Mouse (Mus musculus) embryonic facial prominence, embryonic 13.5 days (tissue): ENCODE measurements around the gene 0610037L13Rik. TPM values are rescaled to one million over a fixed set of nuclear protein-coding genes. Genes with fewer than 3 reads are reported as not detected.

Experiments used
- ATAC-seq: fragments of 200-750 bp; cut with Nextera tagmentation; 2 replicates; pipeline ENCODE4 v1.8.0; 2017; ENCODE audit warnings: low read depth; ENCODE audit not compliant: insufficient number of reproducible peaks, insufficient read depth, low FRiP score, low TSS enrichment
- H3K27ac ChIP-seq: fragments of 300-500 bp; sonication (generic); 2 replicates; pipeline ENCODE4 v1.5.1; 2015; ENCODE audit warnings: moderate library complexity, mild to moderate bottlenecking, inconsistent platforms
- H3K27me3 ChIP-seq: fragments of 300-500 bp; sonication (generic); 2 replicates; pipeline ENCODE4 v1.6.1; 2015; ENCODE audit warnings: mild to moderate bottlenecking, inconsistent platforms
- H3K36me3 ChIP-seq: fragments of 300-500 bp; sonication (generic); 2 replicates; pipeline ENCODE4 v1.6.1; 2015; ENCODE audit warnings: mild to moderate bottlenecking, inconsistent platforms
- H3K4me1 ChIP-seq: fragments of 300-500 bp; sonication (generic); 2 replicates; pipeline ENCODE4 v1.6.1; 2015; ENCODE audit warnings: inconsistent platforms
- H3K4me2 ChIP-seq: fragments of 300-500 bp; sonication (generic); 2 replicates; pipeline ENCODE4 v1.6.1; 2015; ENCODE audit warnings: moderate library complexity, mild to moderate bottlenecking, inconsistent platforms
- H3K4me3 ChIP-seq: fragments of 300-500 bp; sonication (generic); 2 replicates; pipeline ENCODE4 v1.5.1; 2015; ENCODE audit warnings: mild to moderate bottlenecking, inconsistent platforms
- H3K9ac ChIP-seq: fragments of 300-500 bp; sonication (generic); 2 replicates; pipeline ENCODE4 v1.6.1; 2015; ENCODE audit warnings: mild to moderate bottlenecking, inconsistent platforms
- H3K9me3 ChIP-seq: fragments of 300-500 bp; sonication (generic); 2 replicates; pipeline ENCODE4 v1.6.1; 2016; ENCODE audit warnings: inconsistent platforms
- WGBS: fragments of 180-500 bp; shearing (Covaris S2); methylation state at CpG from one replicate; pipeline ENCODE4 v1.1.7; 2015; ENCODE audit warnings: mixed read lengths; 5-methylcytosine and 5-hydroxymethylcytosine counted together
- polyA plus RNA-seq: library from polyadenylated mRNA; unstranded; fragments of >200 nt; fragmentation: Nextera tagmentation; extraction: Ambion mirVana; gene quantifications from 2 replicates; pipeline ENCODE4 v1.2.1, GENCODE M21; 2015

Gene 0610037L13Rik
- 134 and 140 TPM in 2 replicates for polyA plus RNA-seq

DNA sequence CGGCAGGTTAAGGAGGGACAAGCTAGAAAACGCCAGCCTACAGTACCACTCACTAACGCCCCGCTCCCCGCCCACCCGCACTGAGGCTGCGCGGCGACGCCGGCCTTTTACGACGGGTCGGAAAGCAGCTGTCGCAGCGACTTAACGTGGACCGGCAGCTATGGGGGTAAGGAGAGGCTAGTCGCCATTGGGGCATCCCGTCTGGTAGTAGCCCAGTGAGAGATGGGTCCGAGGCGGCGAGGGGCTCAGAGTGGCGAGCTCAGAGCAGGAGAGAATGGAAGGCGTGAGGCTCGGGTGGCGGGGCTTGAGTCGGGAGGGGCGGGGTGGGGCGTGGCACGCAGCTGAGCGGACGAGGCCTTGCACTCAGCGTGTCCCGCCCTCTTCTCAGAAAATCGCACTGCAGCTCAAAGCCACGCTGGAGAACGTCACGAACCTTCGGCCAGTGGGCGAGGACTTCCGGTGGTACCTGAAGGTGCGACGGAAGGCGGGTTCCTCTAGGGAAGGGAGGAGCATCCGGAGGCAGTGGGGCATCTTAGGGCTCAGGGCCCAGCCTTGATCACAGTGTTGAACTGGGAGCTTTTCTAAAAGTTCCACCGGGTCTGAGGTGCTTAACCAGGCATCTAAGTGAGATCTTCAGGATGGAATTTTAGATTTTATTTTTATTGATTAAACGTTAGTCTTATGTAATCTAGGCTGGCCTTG lies at the start of gene 0610037L13Rik:
TSS of gene 0610037L13Rik (plus strand) at position 83 of the 702 bp plus-strand sequence.
- ATAC-seq = peak; percentile 96
- under 1% methylated on average over 46 of the region's 48 CpGs for WGBS
- Histone ChIP-seq H3K27ac (peak within 1 kb of the TSS; percentile 92), H3K9me3 (no peaks in the 10 kb centered on the region), H3K9ac (peak within 1 kb of the TSS; percentile 77), H3K4me3 (peak within 1 kb of the TSS; percentile 56), H3K27me3 (no peaks in the 10 kb centered on the region), H3K4me1 (peaks cover 15% of the 10 kb centered on the region), H3K4me2 (peak within 1 kb of the TSS; percentile 78), H3K36me3 (peaks cover 57% of the 10 kb centered on the region)

DNA sequence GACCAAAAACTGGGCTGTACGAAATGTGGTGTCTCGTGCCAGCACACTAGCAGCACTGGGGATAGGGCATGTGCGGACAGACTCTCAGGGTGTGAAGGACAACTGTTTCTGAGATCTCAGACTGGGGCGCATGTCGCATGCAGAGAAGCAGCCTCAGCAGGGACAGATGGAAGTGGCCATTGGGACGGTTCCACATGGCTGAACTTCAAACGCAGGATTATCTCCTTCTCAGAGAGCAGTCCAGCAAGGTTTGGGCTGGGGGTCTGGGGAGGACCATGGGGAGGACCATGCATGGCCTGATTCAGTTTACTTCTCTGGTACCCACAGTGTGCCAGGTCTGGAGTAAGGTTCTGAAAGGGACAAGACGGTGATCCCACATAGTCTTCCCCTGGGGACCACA lies 45.9 kb upstream of the 0610037L13Rik start:
- Histone ChIP-seq H3K27ac (no peak overlapping the region), H3K27me3 (peaks cover 24% of the 10 kb centered on the region), H3K9ac (no peak overlapping the region), H3K4me2 (no peak overlapping the region), H3K4me1 (peaks cover 12% of the 10 kb centered on the region), H3K36me3 (0 out of 2 replicates have a peak, but pooled peaks cover 2% of the 10 kb centered on the region), H3K9me3 (no peaks in the 10 kb centered on the region), H3K4me3 (no peak overlapping the region)
- no peak for ATAC-seq
- WGBS = 82% methylated on average over 8 of the region's 8 CpGs

DNA sequence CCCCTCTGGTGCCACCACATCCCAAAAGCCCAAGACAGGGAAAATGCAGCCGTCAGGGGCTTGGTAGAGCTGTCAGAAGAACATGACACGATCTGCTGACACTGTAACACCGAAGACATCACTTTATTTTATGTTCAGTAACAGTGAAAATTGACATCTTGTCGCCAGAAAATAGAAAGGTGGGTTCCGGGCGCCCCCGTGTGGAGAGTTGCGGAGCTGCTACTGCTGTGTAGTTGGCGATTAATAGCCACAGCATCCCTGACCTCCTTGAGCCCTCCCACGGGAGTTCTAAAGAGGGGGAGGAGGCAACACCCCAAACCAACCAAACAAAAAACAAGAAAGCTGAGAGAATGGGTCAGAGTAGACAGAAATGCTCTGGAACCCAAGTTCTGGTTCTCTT lies 44.6 kb upstream of the 0610037L13Rik start:
- Histone ChIP-seq H3K4me3 (no peak overlapping the region), H3K36me3 (0 out of 2 replicates have a peak, but pooled peaks cover 2% of the 10 kb centered on the region), H3K9me3 (no peaks in the 10 kb centered on the region), H3K27ac (no peak overlapping the region), H3K27me3 (peaks cover 24% of the 10 kb centered on the region), H3K9ac (no peak overlapping the region), H3K4me1 (peaks cover 12% of the 10 kb centered on the region), H3K4me2 (no peak overlapping the region)
- ATAC-seq = no peak
- WGBS = 3% methylated on average over 10 of the region's 10 CpGs

DNA sequence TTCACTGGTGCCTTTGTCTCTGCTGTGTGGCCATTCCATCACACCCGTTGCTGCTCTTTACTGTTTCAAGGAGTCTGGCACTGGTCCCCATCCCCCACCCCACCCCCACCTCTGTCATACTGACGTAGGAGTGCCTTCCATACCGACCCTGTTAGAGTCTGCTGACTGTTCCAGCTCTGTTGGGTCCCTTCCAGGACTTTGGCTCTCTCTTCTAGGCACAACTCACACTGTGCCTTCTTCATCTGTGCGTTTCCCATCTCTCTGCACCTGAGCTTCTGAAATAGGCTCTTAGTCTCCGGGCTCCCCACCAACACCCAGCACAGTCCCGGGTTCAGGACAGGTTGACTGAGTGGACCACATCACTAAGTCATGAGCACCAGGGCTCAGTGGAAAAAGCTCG lies 42.8 kb upstream of the 0610037L13Rik start:
- WGBS = 60% methylated on average over 7 of the region's 7 CpGs
- no peak overlapping the region for H3K4me2 ChIP-seq

DNA sequence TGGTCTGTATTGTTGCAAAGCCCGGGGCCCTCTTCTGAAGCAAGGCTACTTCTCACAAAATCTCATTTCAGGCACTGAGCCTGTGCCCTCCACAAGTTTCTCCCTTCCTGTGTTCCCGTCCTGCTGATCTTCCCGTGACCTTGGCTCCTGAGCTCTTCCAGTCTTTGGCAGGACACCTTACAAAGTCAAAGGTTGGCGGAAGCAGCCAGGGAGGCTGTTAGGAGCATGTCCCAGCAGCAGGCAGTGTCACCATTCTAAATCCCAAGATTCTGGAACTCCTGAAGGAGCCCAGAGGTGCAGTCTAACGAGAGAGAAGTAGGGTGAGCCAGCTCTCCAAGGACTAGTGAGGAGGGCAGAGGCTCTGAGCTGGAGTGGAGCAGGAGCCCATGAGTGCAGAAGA lies 41.1 kb upstream of the 0610037L13Rik start:
- WGBS = 82% methylated on average over 5 of the region's 5 CpGs
- H3K27me3 ChIP-seq = peaks cover 24% of the 10 kb centered on the region
- ATAC-seq = no peak

More for the DNA sequence above, 42.8 kb upstream of the 0610037L13Rik start:
- no peak overlapping the region for H3K27ac ChIP-seq
- no peaks in the 10 kb centered on the region for H3K9me3 ChIP-seq
- no peak overlapping the region for H3K4me3 ChIP-seq
- H3K9ac ChIP-seq = no peak overlapping the region
- H3K36me3 ChIP-seq = 0 out of 2 replicates have a peak, but pooled peaks cover 2% of the 10 kb centered on the region
- ATAC-seq = no peak
- H3K27me3 ChIP-seq = peaks cover 24% of the 10 kb centered on the region
- H3K4me1 ChIP-seq = peaks cover 12% of the 10 kb centered on the region

DNA sequence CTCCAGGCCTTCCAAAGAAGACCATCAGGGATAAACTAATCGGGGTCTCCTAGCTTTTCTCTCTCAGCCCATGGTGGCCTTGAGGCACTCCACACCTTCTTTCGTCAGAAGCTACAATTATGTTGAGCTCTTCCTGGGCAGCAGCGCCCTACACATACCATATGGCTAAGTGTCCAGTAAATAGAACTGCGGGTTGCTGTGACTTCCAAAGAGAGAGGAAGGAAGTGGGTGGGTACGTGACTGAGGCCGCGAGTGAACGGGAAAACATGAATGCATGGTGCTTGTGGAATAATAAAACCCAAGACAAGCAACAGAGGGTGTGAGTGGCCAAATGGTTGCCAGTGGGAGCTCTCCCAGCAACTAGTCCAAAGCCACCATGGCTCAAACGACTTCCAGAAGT lies 40.0 kb upstream of the 0610037L13Rik start:
- H3K9ac ChIP-seq = no peak overlapping the region
- no peaks in the 10 kb centered on the region for H3K9me3 ChIP-seq
- H3K4me3 ChIP-seq = no peak overlapping the region
- no peak overlapping the region for H3K4me2 ChIP-seq
- ATAC-seq = no peak
- H3K27ac ChIP-seq = no peak overlapping the region
- 0 out of 2 replicates have a peak, but pooled peaks cover 5% of the 10 kb centered on the region for H3K36me3 ChIP-seq
- peaks cover 24% of the 10 kb centered on the region for H3K27me3 ChIP-seq
- H3K4me1 ChIP-seq = peaks cover 6% of the 10 kb centered on the region
- 83% methylated on average over 9 of the region's 9 CpGs for WGBS

More for the DNA sequence above, 41.1 kb upstream of the 0610037L13Rik start:
- Histone ChIP-seq H3K27ac (no peak overlapping the region), H3K4me3 (no peak overlapping the region), H3K9me3 (no peaks in the 10 kb centered on the region), H3K9ac (no peak overlapping the region), H3K36me3 (0 out of 2 replicates have a peak, but pooled peaks cover 2% of the 10 kb centered on the region), H3K4me2 (no peak overlapping the region), H3K4me1 (peaks cover 6% of the 10 kb centered on the region)

DNA sequence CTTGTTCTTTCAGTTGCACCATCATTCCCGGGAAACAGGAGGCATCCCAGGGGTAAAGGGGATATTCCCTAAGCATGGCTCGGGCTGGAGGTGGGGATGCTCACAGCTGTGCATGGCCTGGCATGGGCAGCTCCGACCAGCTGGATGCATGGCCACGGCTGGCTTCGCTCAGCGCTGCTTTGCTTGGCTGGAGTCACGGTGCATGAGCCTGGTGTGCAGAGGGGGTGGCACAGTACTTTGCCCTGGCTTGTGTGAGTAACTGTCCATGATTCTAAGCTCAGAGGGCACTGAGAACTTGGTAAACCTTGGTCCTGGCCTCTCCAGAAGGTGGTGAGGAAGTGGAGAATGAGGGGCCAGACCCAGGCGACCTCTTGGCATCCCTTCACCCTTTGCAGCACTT lies 39.5 kb upstream of the 0610037L13Rik start:
- Histone ChIP-seq H3K36me3 (0 out of 2 replicates have a peak, but pooled peaks cover 5% of the 10 kb centered on the region), H3K4me2 (no peak overlapping the region), H3K27ac (no peak overlapping the region), H3K4me3 (no peak overlapping the region), H3K9me3 (no peaks in the 10 kb centered on the region), H3K27me3 (peaks cover 23% of the 10 kb centered on the region), H3K4me1 (peaks cover 6% of the 10 kb centered on the region), H3K9ac (no peak overlapping the region)
- 87% methylated on average over 8 of the region's 8 CpGs for WGBS
- no peak for ATAC-seq

DNA sequence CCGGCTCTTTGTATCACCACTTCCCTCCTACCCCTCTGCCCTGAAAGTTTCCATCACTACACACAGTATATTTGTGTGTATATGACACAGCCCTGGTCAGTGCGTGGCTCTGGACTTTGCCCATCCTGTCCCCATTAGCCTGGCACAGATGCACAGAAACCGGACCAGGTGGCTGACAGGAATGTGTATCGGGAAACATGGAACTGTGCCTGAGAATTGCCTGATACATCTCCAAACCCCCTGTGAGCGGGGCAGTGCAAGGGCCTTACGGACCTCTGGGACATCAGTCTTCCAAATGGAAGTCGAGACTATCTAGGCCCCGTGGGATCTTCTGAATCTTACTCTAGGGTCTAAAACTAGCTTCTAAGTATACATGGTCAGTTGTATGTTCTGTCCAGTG lies 36.3 kb upstream of the 0610037L13Rik start:
- no peak overlapping the region for H3K4me2 ChIP-seq
- no peaks in the 10 kb centered on the region for H3K4me1 ChIP-seq
- H3K27ac ChIP-seq = no peak overlapping the region
- H3K36me3 ChIP-seq = peaks cover 11% of the 10 kb centered on the region; the same call in 1 of the 2 replicates
- no peak overlapping the region for H3K9ac ChIP-seq
- no peaks in the 10 kb centered on the region for H3K9me3 ChIP-seq
- no peaks in the 10 kb centered on the region for H3K27me3 ChIP-seq
- no peak overlapping the region for H3K4me3 ChIP-seq
- 91% methylated on average over 8 of the region's 8 CpGs for WGBS
- ATAC-seq = no peak

DNA sequence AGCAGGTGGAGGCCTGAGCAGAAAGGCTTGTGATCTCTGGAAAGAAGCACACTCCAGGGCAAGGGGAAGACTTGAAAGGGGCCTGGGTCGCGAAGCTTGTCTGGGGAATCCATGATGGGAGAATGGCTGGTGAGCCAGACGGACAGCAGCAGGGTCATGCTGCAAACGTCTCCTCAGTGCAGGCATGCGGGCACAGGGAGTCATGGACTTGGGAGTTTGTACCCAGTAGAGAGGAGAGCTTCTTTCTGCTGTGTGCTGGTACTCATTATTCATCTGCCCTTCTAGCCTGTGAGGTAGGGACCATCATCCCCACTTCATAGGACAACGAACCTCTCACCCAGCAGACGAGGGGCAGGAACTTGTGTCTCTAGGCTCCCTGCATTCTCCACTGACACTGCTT lies 35.8 kb upstream of the 0610037L13Rik start:
- Histone ChIP-seq H3K4me1 (no peaks in the 10 kb centered on the region), H3K9ac (0 out of 2 replicates have a peak overlapping the region, but pooled peaks have one; percentile 16), H3K4me2 (no peak overlapping the region), H3K4me3 (no peak overlapping the region), H3K27ac (no peak overlapping the region), H3K9me3 (no peaks in the 10 kb centered on the region), H3K27me3 (no peaks in the 10 kb centered on the region), H3K36me3 (peaks cover 15% of the 10 kb centered on the region; the same call in 1 of the 2 replicates)
- 82% methylated on average over 7 of the region's 7 CpGs for WGBS
- ATAC-seq = no peak

DNA sequence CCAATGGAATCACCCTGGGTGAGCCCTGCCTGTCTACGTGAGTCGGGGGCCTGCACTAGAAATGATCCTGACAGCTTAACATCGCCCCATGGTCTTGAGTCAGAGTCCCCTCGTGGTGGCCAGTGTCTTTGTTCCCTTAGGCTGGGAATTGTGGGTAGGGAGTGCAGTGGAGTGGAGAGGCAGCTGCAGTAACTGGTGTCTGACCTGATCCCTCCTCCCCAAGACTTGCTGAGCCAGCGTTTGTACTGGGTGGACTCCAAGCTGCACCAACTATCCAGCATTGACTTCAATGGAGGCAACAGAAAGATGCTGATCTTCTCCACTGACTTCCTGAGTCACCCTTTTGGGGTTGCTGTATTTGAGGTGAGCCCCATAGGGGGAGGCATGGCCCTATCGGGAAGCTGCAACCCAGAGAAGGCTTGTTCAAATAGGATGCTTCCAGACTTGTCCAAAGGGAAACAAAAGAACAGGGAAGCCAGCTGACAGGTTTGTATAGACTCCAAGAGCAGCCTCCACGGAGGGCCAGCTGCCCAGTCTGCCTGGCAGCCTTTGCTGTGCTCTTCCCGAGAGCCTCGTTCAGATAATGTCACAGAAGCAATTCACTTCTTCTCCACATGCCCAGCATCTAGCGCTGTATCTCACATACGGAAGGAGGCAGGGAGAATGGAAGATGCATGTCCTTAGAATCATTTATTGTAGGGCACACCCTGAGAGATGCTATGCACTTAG lies 32.5 kb upstream of the 0610037L13Rik start:
- no peak overlapping the region for H3K4me2 ChIP-seq
- H3K27me3 ChIP-seq = no peaks in the 10 kb centered on the region
- H3K27ac ChIP-seq = no peak overlapping the region
- H3K4me1 ChIP-seq = no peaks in the 10 kb centered on the region
- H3K36me3 ChIP-seq = peaks cover 15% of the 10 kb centered on the region; the same call in 1 of the 2 replicates
- H3K4me3 ChIP-seq = no peak overlapping the region
- ATAC-seq = no peak
- H3K9ac ChIP-seq = no peak overlapping the region
- no peaks in the 10 kb centered on the region for H3K9me3 ChIP-seq
- whole genome bisulfite sequencing = 80% methylated on average over 11 of the region's 11 CpGs

DNA sequence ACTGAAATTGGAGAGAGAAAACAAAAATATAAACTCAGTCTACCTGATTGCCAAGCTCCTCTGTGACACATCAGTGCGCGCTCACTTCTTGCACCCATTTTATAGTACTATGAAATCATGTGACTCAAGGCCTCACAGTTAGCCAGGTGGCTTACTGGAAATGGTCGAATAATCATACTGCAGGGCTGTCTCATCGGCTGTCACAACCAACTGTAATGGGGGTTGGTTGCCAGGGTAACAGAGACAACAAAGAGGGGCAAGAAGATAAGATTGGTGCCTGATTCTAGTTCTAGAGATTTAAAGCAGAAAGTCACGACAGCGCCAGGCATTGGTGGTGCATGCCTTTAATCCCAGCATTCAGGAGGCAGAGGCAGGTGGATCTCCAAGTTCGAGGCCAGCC lies 30.6 kb upstream of the 0610037L13Rik start:
- H3K36me3 ChIP-seq = peaks cover 12% of the 10 kb centered on the region; the same call in 1 of the 2 replicates
- WGBS = 91% methylated on average over 7 of the region's 7 CpGs
- H3K9ac ChIP-seq = no peak overlapping the region

More for the DNA sequence above, 30.6 kb upstream of the 0610037L13Rik start:
- Histone ChIP-seq H3K27ac (no peak overlapping the region), H3K4me3 (no peak overlapping the region), H3K27me3 (no peaks in the 10 kb centered on the region), H3K9me3 (no peaks in the 10 kb centered on the region), H3K4me2 (no peak overlapping the region), H3K4me1 (no peaks in the 10 kb centered on the region)
- no peak for ATAC-seq
